Mouse (Mus musculus) cerebellum, postnatal 36 days (tissue): ENCODE results near the gene Steap4.
A peak's percentile ranks its signal among the peaks of the same experiment; 100 is the strongest.

ENCODE experiments used
- DNase-seq, 2 experiments: peaks; one replicate each; pipeline ENCODE4 v3.0.0; 2021 to 2022; ENCODE audit warnings: mixed read lengths in 2 of 2

Gene Steap4

GRCm38 (mm10) chr5:7993766-7994165 lies 33.5 kb downstream of the Steap4 start:
- no peak for DNase-seq

GRCm38 (mm10) chr5:7995288-7995897 lies 35.1 kb downstream of the Steap4 start:
- DNase-seq: no peak

- DNase-seq: peak in 1 of 2 experiments; percentile 8
Observed at GRCm38 (mm10) chr5:7996401-7997044, 36.3 kb downstream of the Steap4 start.

GRCm38 (mm10) chr5:7997086-7997485 lies 36.8 kb downstream of the Steap4 start:
- no peak for DNase-seq

- no peak for DNase-seq
Observed at GRCm38 (mm10) chr5:8000466-8000865, 40.2 kb downstream of the Steap4 start.

- no peak for DNase-seq
Observed at GRCm38 (mm10) chr5:8002827-8003226, 42.6 kb downstream of the Steap4 start.

- DNase-seq: no peak
Observed at GRCm38 (mm10) chr5:8013276-8013675, 53.0 kb downstream of the Steap4 start.
